Mouse (Mus musculus): Measurements from ENCODE around the gene Best3.

The Best3 gene

GRCm38 (mm10) chr10:116986264-116987082, at the start of gene Best3:
TSS of gene Best3 (plus strand) at chr10:116986314.
- in situ Hi-C loops (cut with MboI; ENCODE audit: low pct_unique_long_range_greater_than_20kb in 1 of 2, low sequenced_read_pairs in 2 of 2, unreplicated experiment in 1 of 2): no loop called here

GRCm38 (mm10) chr10:116943025-116943424, 43.1 kb upstream of the Best3 start:
- in situ Hi-C loops (cut with MboI; ENCODE audit: low pct_unique_long_range_greater_than_20kb in 1 of 2, low sequenced_read_pairs in 2 of 2, unreplicated experiment in 1 of 2): no loop called here

GRCm38 (mm10) chr10:116944144-116944543, 42.0 kb upstream of the Best3 start:
- in situ Hi-C loops (cut with MboI; ENCODE audit: low pct_unique_long_range_greater_than_20kb in 1 of 2, low sequenced_read_pairs in 2 of 2, unreplicated experiment in 1 of 2): no loop called here

GRCm38 (mm10) chr10:116944940-116945339, 41.2 kb upstream of the Best3 start:
- in situ Hi-C loops (cut with MboI; ENCODE audit: low pct_unique_long_range_greater_than_20kb in 1 of 2, low sequenced_read_pairs in 2 of 2, unreplicated experiment in 1 of 2): no loop called here

GRCm38 (mm10) chr10:116948414-116948813, 37.7 kb upstream of the Best3 start:
- in situ Hi-C loops (cut with MboI; ENCODE audit: low pct_unique_long_range_greater_than_20kb in 1 of 2, low sequenced_read_pairs in 2 of 2, unreplicated experiment in 1 of 2): no loop called here

- in situ Hi-C loops (cut with MboI; ENCODE audit: low pct_unique_long_range_greater_than_20kb in 1 of 2, low sequenced_read_pairs in 2 of 2, unreplicated experiment in 1 of 2): no loop called here
Measured at GRCm38 (mm10) chr10:116949111-116950008, 36.8 kb upstream of the Best3 start.

- in situ Hi-C loops (cut with MboI; ENCODE audit: low pct_unique_long_range_greater_than_20kb in 1 of 2, low sequenced_read_pairs in 2 of 2, unreplicated experiment in 1 of 2): no loop called here
Measured at GRCm38 (mm10) chr10:116950009-116950769, 35.9 kb upstream of the Best3 start, which contains the start of gene Rab3ip. TSS of gene Rab3ip (minus strand) at chr10:116950769.

GRCm38 (mm10) chr10:116950886-116951285, 35.2 kb upstream of the Best3 start:
- in situ Hi-C loops (cut with MboI; ENCODE audit: low pct_unique_long_range_greater_than_20kb in 1 of 2, low sequenced_read_pairs in 2 of 2, unreplicated experiment in 1 of 2): no loop called here

GRCm38 (mm10) chr10:116955191-116955590, 30.9 kb upstream of the Best3 start:
- in situ Hi-C loops (cut with MboI; ENCODE audit: low pct_unique_long_range_greater_than_20kb in 1 of 2, low sequenced_read_pairs in 2 of 2, unreplicated experiment in 1 of 2): no loop called here

- in situ Hi-C loops (cut with MboI; ENCODE audit: low pct_unique_long_range_greater_than_20kb in 1 of 2, low sequenced_read_pairs in 2 of 2, unreplicated experiment in 1 of 2): no loop called here
Measured at GRCm38 (mm10) chr10:116956483-116957158, 29.5 kb upstream of the Best3 start.

- in situ Hi-C loops (cut with MboI; ENCODE audit: low pct_unique_long_range_greater_than_20kb in 1 of 2, low sequenced_read_pairs in 2 of 2, unreplicated experiment in 1 of 2): no loop called here
Measured at GRCm38 (mm10) chr10:116957867-116958551, 28.1 kb upstream of the Best3 start.

- in situ Hi-C loops (cut with MboI; ENCODE audit: low pct_unique_long_range_greater_than_20kb in 1 of 2, low sequenced_read_pairs in 2 of 2, unreplicated experiment in 1 of 2): no loop called here
Measured at GRCm38 (mm10) chr10:116962152-116962551, 24.0 kb upstream of the Best3 start.

- in situ Hi-C loops (cut with MboI; ENCODE audit: low pct_unique_long_range_greater_than_20kb in 1 of 2, low sequenced_read_pairs in 2 of 2, unreplicated experiment in 1 of 2): no loop called here
Measured at GRCm38 (mm10) chr10:116962803-116963202, 23.3 kb upstream of the Best3 start.

GRCm38 (mm10) chr10:116964084-116964483, 22.0 kb upstream of the Best3 start:
- in situ Hi-C loops (cut with MboI; ENCODE audit: low pct_unique_long_range_greater_than_20kb in 1 of 2, low sequenced_read_pairs in 2 of 2, unreplicated experiment in 1 of 2): no loop called here

- in situ Hi-C loops (cut with MboI; ENCODE audit: low pct_unique_long_range_greater_than_20kb in 1 of 2, low sequenced_read_pairs in 2 of 2, unreplicated experiment in 1 of 2): no loop called here
Measured at GRCm38 (mm10) chr10:116964571-116964970, 21.5 kb upstream of the Best3 start.

- in situ Hi-C loops (cut with MboI; ENCODE audit: low pct_unique_long_range_greater_than_20kb in 1 of 2, low sequenced_read_pairs in 2 of 2, unreplicated experiment in 1 of 2): no loop called here
Measured at GRCm38 (mm10) chr10:116965297-116965696, 20.8 kb upstream of the Best3 start.

- in situ Hi-C loops (cut with MboI; ENCODE audit: low pct_unique_long_range_greater_than_20kb in 1 of 2, low sequenced_read_pairs in 2 of 2, unreplicated experiment in 1 of 2): no loop called here
Measured at GRCm38 (mm10) chr10:116966065-116966464, 20.0 kb upstream of the Best3 start.

GRCm38 (mm10) chr10:116968741-116969140, 17.4 kb upstream of the Best3 start:
- in situ Hi-C loops (cut with MboI; ENCODE audit: low pct_unique_long_range_greater_than_20kb in 1 of 2, low sequenced_read_pairs in 2 of 2, unreplicated experiment in 1 of 2): no loop called here

Data from mouse embryonic stem cell (cell line).